Mouse (Mus musculus): Measurements from ENCODE around the gene Palm3. TPM values are rescaled to one million over a fixed set of nuclear protein-coding genes. Genes with fewer than 3 reads are reported as not detected.

Gene Palm3
- polyA plus RNA-seq, 1 experiment from 2014 or later, result 9.4 TPM

GRCm38 (mm10) chr8:84038015-84038414, 16.7 kb downstream of the Palm3 start:
- no peak for ATAC-seq

GRCm38 (mm10) chr8:84039050-84039449, 17.8 kb downstream of the Palm3 start:
- no peaks in the 10 kb centered on the region for H3K36me3 ChIP-seq
- no peak overlapping the region for H3K27ac ChIP-seq
- H3K4me2 ChIP-seq (replicated peaks), result no peak overlapping the region
- H3K4me1 ChIP-seq (replicated peaks), result peaks cover 5% of the 10 kb centered on the region; the same call in 1 of the 2 replicates
- no peak overlapping the region for H3K4me3 ChIP-seq (replicated peaks)
- H3K9me3 ChIP-seq, result no peaks in the 10 kb centered on the region
- no peak overlapping the region for H3K9ac ChIP-seq
- peak; percentile 37; the same call in 1 of the 2 replicates for ATAC-seq
- H3K27me3 ChIP-seq (replicated peaks), result peaks cover 26% of the 10 kb centered on the region
- WGBS, result 6% methylated on average over 5 of the region's 5 CpGs

More at GRCm38 (mm10) chr8:84038015-84038414, 16.7 kb downstream of the Palm3 start:
- Histone ChIP-seq H3K4me3 (replicated peaks) (no peak overlapping the region), H3K27me3 (replicated peaks) (peaks cover 15% of the 10 kb centered on the region), H3K36me3 (no peaks in the 10 kb centered on the region), H3K27ac (no peak overlapping the region), H3K9me3 (no peaks in the 10 kb centered on the region), H3K4me2 (replicated peaks) (no peak overlapping the region), H3K9ac (no peak overlapping the region), H3K4me1 (replicated peaks) (peaks cover 5% of the 10 kb centered on the region; the same call in 1 of the 2 replicates)
- 60% methylated on average over 5 of the region's 5 CpGs for WGBS

- ATAC-seq, result peak; percentile 59; the same call in 1 of the 2 replicates
- no peaks in the 10 kb centered on the region for H3K9me3 ChIP-seq
- no peak within 1 kb of the TSS for H3K27ac ChIP-seq
- WGBS, result 7% methylated on average over 40 of the region's 40 CpGs
- peak within 1 kb of the TSS; percentile 40 for H3K9ac ChIP-seq
- no peaks in the 10 kb centered on the region for H3K36me3 ChIP-seq
- H3K27me3 ChIP-seq (replicated peaks), result peaks cover 38% of the 10 kb centered on the region
- peak within 1 kb of the TSS; percentile 82 for H3K4me2 ChIP-seq (replicated peaks)
- H3K4me3 ChIP-seq (replicated peaks), result peak within 1 kb of the TSS; percentile 37
- peaks cover 9% of the 10 kb centered on the region; the same call in 1 of the 2 replicates for H3K4me1 ChIP-seq (replicated peaks)
These were observed 21.0 kb downstream of the Palm3 start, which contains the start of gene Il27ra for GRCm38 (mm10) chr8:84042066-84042947. Gene Il27ra, minus strand, starts transcription at chr8:84042589.

GRCm38 (mm10) chr8:84042948-84043342, 21.7 kb downstream of the Palm3 start:
- Histone ChIP-seq H3K4me2 (replicated peaks) (peak overlapping the region; percentile 82; the same call in 1 of the 2 replicates), H3K36me3 (no peaks in the 10 kb centered on the region), H3K4me3 (replicated peaks) (peak overlapping the region; percentile 37), H3K4me1 (replicated peaks) (peaks cover 9% of the 10 kb centered on the region; the same call in 1 of the 2 replicates), H3K27ac (no peak overlapping the region), H3K27me3 (replicated peaks) (peaks cover 38% of the 10 kb centered on the region), H3K9me3 (no peaks in the 10 kb centered on the region), H3K9ac (no peak overlapping the region)
- ATAC-seq, result no peak
- 41% methylated on average over 12 of the region's 12 CpGs for WGBS

- no peak overlapping the region for H3K9ac ChIP-seq
- H3K27ac ChIP-seq, result no peak overlapping the region
- peaks cover 38% of the 10 kb centered on the region for H3K27me3 ChIP-seq (replicated peaks)
- peaks cover 9% of the 10 kb centered on the region; the same call in 1 of the 2 replicates for H3K4me1 ChIP-seq (replicated peaks)
- no peaks in the 10 kb centered on the region for H3K9me3 ChIP-seq
- no peak overlapping the region for H3K4me3 ChIP-seq (replicated peaks)
- no peaks in the 10 kb centered on the region for H3K36me3 ChIP-seq
- WGBS, result 15% methylated on average over 7 of the region's 7 CpGs
- no peak for ATAC-seq
- no peak overlapping the region for H3K4me2 ChIP-seq (replicated peaks)
These were observed 22.8 kb downstream of the Palm3 start for GRCm38 (mm10) chr8:84044103-84044502.

- Histone ChIP-seq H3K36me3 (no peaks in the 10 kb centered on the region), H3K27ac (no peak within 1 kb of the TSS), H3K4me2 (replicated peaks) (peak within 1 kb of the TSS; percentile 44), H3K27me3 (replicated peaks) (peaks cover 38% of the 10 kb centered on the region), H3K9me3 (no peaks in the 10 kb centered on the region), H3K4me1 (replicated peaks) (peaks cover 9% of the 10 kb centered on the region; the same call in 1 of the 2 replicates), H3K4me3 (replicated peaks) (no peak within 1 kb of the TSS; the same call in 1 of the 2 replicates), H3K9ac (no peak within 1 kb of the TSS)
- no peak for ATAC-seq
- WGBS, result 8% methylated on average over 9 of the region's 9 CpGs
These were observed 23.6 kb downstream of the Palm3 start, which contains the start of gene Rln3 for GRCm38 (mm10) chr8:84044900-84045299. Gene Rln3, minus strand, starts transcription at chr8:84045000.

- Histone ChIP-seq H3K27me3 (replicated peaks) (peaks cover 38% of the 10 kb centered on the region), H3K4me3 (replicated peaks) (no peak overlapping the region), H3K4me1 (replicated peaks) (peaks cover 9% of the 10 kb centered on the region; the same call in 1 of the 2 replicates), H3K9ac (no peak overlapping the region), H3K36me3 (no peaks in the 10 kb centered on the region), H3K27ac (no peak overlapping the region), H3K4me2 (replicated peaks) (no peak overlapping the region), H3K9me3 (no peaks in the 10 kb centered on the region)
- 85% methylated on average over 3 of the region's 3 CpGs for WGBS
- no peak for ATAC-seq
These were observed 25.2 kb downstream of the Palm3 start for GRCm38 (mm10) chr8:84046505-84046904.

- no peak for ATAC-seq
- 68% methylated on average over 5 of the region's 5 CpGs for WGBS
These were observed 26.9 kb downstream of the Palm3 start for GRCm38 (mm10) chr8:84048171-84048570.

GRCm38 (mm10) chr8:84052746-84053145, 31.5 kb downstream of the Palm3 start:
- 0 out of 2 replicates have a peak, but pooled peaks have one; percentile 70 for ATAC-seq
- no peaks in the 10 kb centered on the region for H3K4me1 ChIP-seq (replicated peaks)
- H3K27ac ChIP-seq, result no peak overlapping the region
- H3K4me2 ChIP-seq (replicated peaks), result no peak overlapping the region
- 58% methylated on average over 3 of the region's 3 CpGs for WGBS
- no peak overlapping the region for H3K4me3 ChIP-seq (replicated peaks)
- H3K36me3 ChIP-seq, result no peaks in the 10 kb centered on the region
- no peaks in the 10 kb centered on the region for H3K9me3 ChIP-seq
- no peak overlapping the region for H3K9ac ChIP-seq
- no peaks in the 10 kb centered on the region for H3K27me3 ChIP-seq (replicated peaks)

More at GRCm38 (mm10) chr8:84048171-84048570, 26.9 kb downstream of the Palm3 start:
- Histone ChIP-seq H3K4me2 (replicated peaks) (no peak overlapping the region), H3K4me1 (replicated peaks) (0 out of 2 replicates have a peak, but pooled peaks cover 4% of the 10 kb centered on the region), H3K36me3 (no peaks in the 10 kb centered on the region), H3K9ac (no peak overlapping the region), H3K27me3 (replicated peaks) (peaks cover 23% of the 10 kb centered on the region), H3K27ac (no peak overlapping the region), H3K9me3 (no peaks in the 10 kb centered on the region), H3K4me3 (replicated peaks) (no peak overlapping the region)

GRCm38 (mm10) chr8:84053229-84053628, 32.0 kb downstream of the Palm3 start:
- Histone ChIP-seq H3K27ac (no peak overlapping the region), H3K9ac (no peak overlapping the region), H3K9me3 (no peaks in the 10 kb centered on the region), H3K27me3 (replicated peaks) (no peaks in the 10 kb centered on the region), H3K4me2 (replicated peaks) (no peak overlapping the region), H3K4me1 (replicated peaks) (no peaks in the 10 kb centered on the region), H3K36me3 (no peaks in the 10 kb centered on the region), H3K4me3 (replicated peaks) (no peak overlapping the region)
- no peak for ATAC-seq
- WGBS, result 96% methylated on average over 5 of the region's 5 CpGs

GRCm38 (mm10) chr8:84057827-84058226, 36.6 kb downstream of the Palm3 start:
- WGBS, result 83% methylated on average over 1 of the region's 1 CpGs
- Histone ChIP-seq H3K27me3 (replicated peaks) (no peaks in the 10 kb centered on the region), H3K4me2 (replicated peaks) (no peak overlapping the region), H3K4me3 (replicated peaks) (no peak overlapping the region), H3K36me3 (no peaks in the 10 kb centered on the region), H3K9me3 (no peaks in the 10 kb centered on the region), H3K9ac (no peak overlapping the region), H3K4me1 (replicated peaks) (no peaks in the 10 kb centered on the region), H3K27ac (no peak overlapping the region)
- no peak for ATAC-seq

GRCm38 (mm10) chr8:84059226-84059625, 38.0 kb downstream of the Palm3 start:
- no peak for ATAC-seq
- Histone ChIP-seq H3K9me3 (no peaks in the 10 kb centered on the region), H3K36me3 (no peaks in the 10 kb centered on the region), H3K4me1 (replicated peaks) (0 out of 2 replicates have a peak, but pooled peaks cover 3% of the 10 kb centered on the region), H3K27me3 (replicated peaks) (no peaks in the 10 kb centered on the region), H3K27ac (no peak overlapping the region), H3K4me3 (replicated peaks) (no peak overlapping the region), H3K9ac (no peak overlapping the region), H3K4me2 (replicated peaks) (no peak overlapping the region)
- 93% methylated on average over 2 of the region's 2 CpGs for WGBS

Data from intestine, embryonic 15.5 days (tissue).